Mouse (Mus musculus) embryonic facial prominence, embryonic 13.5 days (tissue): Measurements from ENCODE around the gene Slf1. TPM values are rescaled to one million over a fixed set of nuclear protein-coding genes. Genes with fewer than 3 reads are reported as not detected.
A peak's percentile ranks its signal among the peaks of the same experiment; 100 is the strongest.
"Not testable (repeated sequence)": the region's sequence is repeated elsewhere in the genome, so short reads cannot be mapped to it uniquely, and the experiment has no call there.

Experiments
- ATAC-seq: fragments of 200-750 bp; cut with Nextera tagmentation; 2 replicates; pipeline ENCODE4 v1.8.0; 2017; ENCODE audit warnings: low read depth; ENCODE audit not compliant: insufficient number of reproducible peaks, insufficient read depth, low FRiP score, low TSS enrichment
- H3K27ac ChIP-seq: fragments of 300-500 bp; sonication (generic); 2 replicates; pipeline ENCODE4 v1.5.1; 2015; ENCODE audit warnings: moderate library complexity, mild to moderate bottlenecking, inconsistent platforms
- H3K27me3 ChIP-seq: fragments of 300-500 bp; sonication (generic); 2 replicates; pipeline ENCODE4 v1.6.1; 2015; ENCODE audit warnings: mild to moderate bottlenecking, inconsistent platforms
- H3K36me3 ChIP-seq: fragments of 300-500 bp; sonication (generic); 2 replicates; pipeline ENCODE4 v1.6.1; 2015; ENCODE audit warnings: mild to moderate bottlenecking, inconsistent platforms
- H3K4me1 ChIP-seq: fragments of 300-500 bp; sonication (generic); 2 replicates; pipeline ENCODE4 v1.6.1; 2015; ENCODE audit warnings: inconsistent platforms
- H3K4me2 ChIP-seq: fragments of 300-500 bp; sonication (generic); 2 replicates; pipeline ENCODE4 v1.6.1; 2015; ENCODE audit warnings: moderate library complexity, mild to moderate bottlenecking, inconsistent platforms
- H3K4me3 ChIP-seq: fragments of 300-500 bp; sonication (generic); 2 replicates; pipeline ENCODE4 v1.5.1; 2015; ENCODE audit warnings: mild to moderate bottlenecking, inconsistent platforms
- H3K9ac ChIP-seq: fragments of 300-500 bp; sonication (generic); 2 replicates; pipeline ENCODE4 v1.6.1; 2015; ENCODE audit warnings: mild to moderate bottlenecking, inconsistent platforms
- H3K9me3 ChIP-seq: fragments of 300-500 bp; sonication (generic); 2 replicates; pipeline ENCODE4 v1.6.1; 2016; ENCODE audit warnings: inconsistent platforms
- WGBS: fragments of 180-500 bp; shearing (Covaris S2); methylation state at CpG from one replicate; pipeline ENCODE4 v1.1.7; 2015; ENCODE audit warnings: mixed read lengths; 5-methylcytosine and 5-hydroxymethylcytosine counted together
- polyA plus RNA-seq: library from polyadenylated mRNA; unstranded; fragments of >200 nt; fragmentation: Nextera tagmentation; extraction: Ambion mirVana; gene quantifications from 2 replicates; pipeline ENCODE4 v1.2.1, GENCODE M21; 2015

Gene Slf1
- 42.5 and 45.2 TPM in 2 replicates for polyA plus RNA-seq

DNA sequence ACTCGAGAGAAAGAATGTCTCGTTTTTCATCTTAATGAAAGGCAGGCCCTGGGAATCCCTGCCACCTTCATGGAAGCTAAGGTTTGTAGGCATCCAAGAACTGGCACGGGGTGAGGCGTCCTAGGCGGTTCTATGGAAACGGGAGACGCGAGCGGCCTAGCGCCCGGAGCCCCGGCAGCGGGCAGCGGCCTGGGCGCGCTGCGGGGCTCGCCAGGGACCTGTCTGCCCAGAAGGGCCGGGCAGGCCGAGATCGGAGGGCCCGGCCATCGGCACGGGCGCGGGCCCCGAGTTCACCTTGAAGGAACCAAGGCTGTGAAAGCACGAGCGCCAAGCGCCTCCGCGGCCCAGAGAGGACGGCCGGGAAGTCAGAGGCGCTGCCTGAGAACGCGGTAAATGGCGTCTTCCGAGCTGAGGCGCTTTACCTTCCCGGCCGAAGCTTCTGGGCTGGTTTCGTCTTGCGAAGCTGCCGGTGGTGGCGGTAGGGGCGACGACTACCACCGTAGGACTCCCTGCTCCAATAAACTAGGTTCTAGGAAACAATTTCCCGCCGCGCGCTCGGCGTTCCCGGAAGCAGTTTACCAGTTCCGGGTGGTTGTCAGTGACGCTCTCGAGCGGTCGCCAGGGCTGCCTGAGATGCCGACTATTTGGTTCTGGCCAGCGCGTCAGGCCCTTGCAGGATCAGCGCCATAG, at the start of gene Slf1, which contains the start of gene 2210408I21Rik:
Gene Slf1 (minus strand): TSS at position 543 of the 690 bp plus-strand sequence.
Gene 2210408I21Rik (plus strand): TSS at position 610 of the 690 bp plus-strand sequence.
- Histone ChIP-seq H3K4me3 (peak within 1 kb of the TSS; percentile 96), H3K9me3 (no peaks in the 10 kb centered on the region), H3K27me3 (no peaks in the 10 kb centered on the region), H3K36me3 (no peaks in the 10 kb centered on the region), H3K4me1 (peaks cover 4% of the 10 kb centered on the region; the same call in 1 of the 2 replicates), H3K9ac (peak within 1 kb of the TSS; percentile 92), H3K4me2 (peak within 1 kb of the TSS; percentile 69), H3K27ac (peak within 1 kb of the TSS; percentile 95)
- under 1% methylated on average over 65 of the region's 65 CpGs for WGBS
- peak; percentile 96 for ATAC-seq

DNA sequence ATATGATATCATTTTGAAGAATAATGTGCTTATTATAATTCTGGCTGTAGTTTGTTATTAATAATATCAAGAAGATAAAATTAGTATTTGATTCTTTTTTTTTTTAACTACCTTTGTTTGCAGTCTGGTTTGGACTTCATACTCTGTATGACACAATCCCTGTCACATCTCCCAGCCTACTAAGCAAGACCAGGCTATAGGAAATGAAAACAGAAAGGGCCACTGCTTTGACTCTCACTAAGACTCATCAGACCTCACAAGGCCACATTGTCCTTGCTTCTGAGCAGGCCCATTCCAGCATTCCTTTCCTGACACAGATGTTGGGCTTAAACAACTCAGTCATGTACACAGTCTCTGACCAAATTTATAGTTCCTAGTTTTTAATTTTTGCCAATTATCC, 42.7 kb upstream of the Slf1 start:
- Histone ChIP-seq H3K9me3 (no peaks in the 10 kb centered on the region), H3K4me1 (no peaks in the 10 kb centered on the region), H3K4me3 (no peak overlapping the region), H3K4me2 (no peak overlapping the region), H3K9ac (no peak overlapping the region), H3K36me3 (0 out of 2 replicates have a peak, but pooled peaks cover 3% of the 10 kb centered on the region), H3K27me3 (no peaks in the 10 kb centered on the region), H3K27ac (no peak overlapping the region)
- no peak for ATAC-seq

DNA sequence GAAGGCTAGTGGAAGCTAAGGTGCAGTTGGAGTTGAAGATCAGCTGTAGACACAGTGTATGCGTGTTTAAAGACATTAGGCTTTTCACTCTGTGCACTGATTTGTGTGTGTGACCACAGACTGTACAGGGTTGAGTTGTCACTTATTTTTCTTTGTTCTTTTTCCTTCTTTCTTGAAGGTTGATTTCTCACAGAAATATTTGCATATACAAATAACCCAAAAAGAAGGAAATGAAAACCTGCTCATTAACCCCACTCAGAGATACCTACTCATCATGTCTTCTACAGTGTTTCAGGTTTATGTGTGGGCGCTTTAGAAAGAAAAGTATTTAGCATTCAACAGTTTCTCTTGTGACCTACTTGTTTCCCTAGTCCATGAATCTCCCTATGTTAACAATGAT, 5.6 kb upstream of the Slf1 start:
- WGBS: 90% methylated on average over 2 of the region's 2 CpGs
- Histone ChIP-seq H3K27ac (no peak overlapping the region), H3K4me1 (peaks cover 4% of the 10 kb centered on the region; the same call in 1 of the 2 replicates), H3K4me2 (no peak overlapping the region), H3K36me3 (no peaks in the 10 kb centered on the region), H3K4me3 (no peak overlapping the region), H3K9me3 (no peaks in the 10 kb centered on the region), H3K9ac (no peak overlapping the region), H3K27me3 (no peaks in the 10 kb centered on the region)
- ATAC-seq: no peak

DNA sequence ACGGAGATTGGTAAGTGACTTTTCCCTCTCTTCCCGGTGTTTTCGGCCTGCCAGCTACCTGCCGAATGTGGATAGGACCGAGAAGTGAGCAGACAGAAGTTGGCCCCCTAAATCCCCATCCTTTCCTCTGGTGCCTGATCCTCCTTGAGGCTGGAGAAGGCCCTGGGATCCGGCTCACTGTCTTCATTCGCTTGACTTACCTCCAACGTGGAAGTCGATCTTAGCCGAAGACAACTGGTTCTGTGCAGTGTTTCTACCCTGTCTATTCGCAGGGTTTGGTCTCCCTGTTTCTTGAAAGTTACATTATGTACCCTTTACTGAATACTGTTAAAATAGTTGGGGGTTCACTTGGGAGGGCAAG, 328 bp upstream of the Slf1 start:
- H3K27ac ChIP-seq: peak overlapping the region; percentile 95

DNA sequence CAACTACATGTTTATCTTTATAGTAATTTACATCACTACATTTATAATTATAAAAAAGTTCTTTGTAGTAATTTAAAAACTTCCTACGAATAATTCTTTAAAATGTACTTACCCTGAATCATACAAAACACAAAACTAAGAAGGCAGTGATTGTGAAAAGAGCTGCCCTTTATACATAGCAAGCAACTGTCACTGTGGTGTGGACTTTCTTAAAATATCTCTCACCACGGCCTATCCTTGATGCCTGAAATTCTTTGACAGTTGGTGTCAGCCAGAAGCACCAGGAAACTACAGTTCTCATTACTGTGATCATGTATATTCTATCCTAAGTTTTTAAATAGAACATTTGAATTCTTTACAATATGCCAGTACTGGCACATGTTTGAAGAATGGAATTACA, 4.1 kb downstream of the Slf1 start:
- no peak overlapping the region for H3K27ac ChIP-seq
- no peak overlapping the region for H3K9ac ChIP-seq
- no peak overlapping the region for H3K4me2 ChIP-seq
- H3K4me3 ChIP-seq: no peak overlapping the region
- peaks cover under 1% of the 10 kb centered on the region; the same call in 1 of the 2 replicates for H3K4me1 ChIP-seq
- H3K36me3 ChIP-seq: no peaks in the 10 kb centered on the region
- no peak for ATAC-seq
- H3K27me3 ChIP-seq: no peaks in the 10 kb centered on the region
- no peaks in the 10 kb centered on the region for H3K9me3 ChIP-seq
- WGBS: 81% methylated on average over 2 of the region's 2 CpGs

More for the DNA sequence above, 328 bp upstream of the Slf1 start:
- Histone ChIP-seq H3K4me2 (peak overlapping the region; percentile 69), H3K9me3 (no peaks in the 10 kb centered on the region), H3K4me1 (peaks cover 4% of the 10 kb centered on the region; the same call in 1 of the 2 replicates), H3K4me3 (peak overlapping the region; percentile 96), H3K9ac (peak overlapping the region; percentile 92), H3K27me3 (no peaks in the 10 kb centered on the region), H3K36me3 (no peaks in the 10 kb centered on the region)
- ATAC-seq: peak; percentile 68
- 0% methylated on average over 11 of the region's 11 CpGs for WGBS

DNA sequence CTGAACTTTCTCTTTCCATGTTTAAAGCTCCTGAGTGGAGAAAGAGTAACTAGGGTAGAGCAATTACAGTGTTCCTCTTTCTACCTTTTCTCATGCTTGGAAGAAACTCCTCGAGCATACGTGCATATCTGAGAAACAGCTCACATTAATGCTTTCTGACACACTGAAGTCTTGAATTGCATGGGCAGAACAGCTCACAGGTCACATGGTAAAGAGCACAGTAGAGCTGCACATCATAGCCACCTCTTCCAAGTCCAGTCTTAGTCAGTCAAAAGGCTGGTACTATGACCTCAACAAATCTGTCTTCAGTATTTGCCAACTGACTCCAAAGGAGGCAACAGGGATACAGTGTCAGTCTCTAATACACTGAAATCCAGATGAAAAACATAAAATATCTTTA, 7.0 kb downstream of the Slf1 start:
- no peaks in the 10 kb centered on the region for H3K4me1 ChIP-seq
- no peak overlapping the region for H3K9ac ChIP-seq
- H3K4me2 ChIP-seq: no peak overlapping the region
- WGBS: 62% methylated on average over 2 of the region's 2 CpGs
- no peak for ATAC-seq
- H3K4me3 ChIP-seq: no peak overlapping the region
- no peaks in the 10 kb centered on the region for H3K27me3 ChIP-seq
- H3K9me3 ChIP-seq: no peaks in the 10 kb centered on the region
- no peak overlapping the region for H3K27ac ChIP-seq
- peaks cover 16% of the 10 kb centered on the region for H3K36me3 ChIP-seq

DNA sequence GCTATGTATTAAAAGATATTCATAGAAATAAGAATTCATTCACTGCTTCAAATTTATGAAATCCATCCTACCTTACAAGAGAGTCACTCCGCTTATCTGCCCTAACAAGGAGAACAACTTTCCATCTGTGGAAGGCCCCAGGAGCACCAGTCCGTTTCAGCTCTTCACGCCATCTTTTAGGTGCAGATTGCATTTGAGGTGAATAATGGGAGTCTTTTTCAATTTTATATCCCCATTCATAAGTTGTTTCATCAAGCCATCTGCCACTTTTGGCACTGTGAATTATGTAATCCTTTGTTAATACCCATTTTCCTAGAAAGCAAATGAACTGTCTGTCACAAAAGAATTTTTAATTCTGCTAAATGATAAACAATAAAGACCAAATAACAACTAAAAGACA, 10.1 kb downstream of the Slf1 start:
- no peaks in the 10 kb centered on the region for H3K4me1 ChIP-seq
- H3K36me3 ChIP-seq: peaks cover 16% of the 10 kb centered on the region
- no peak overlapping the region for H3K4me3 ChIP-seq
- H3K27ac ChIP-seq: no peak overlapping the region
- WGBS: 92% methylated on average over 3 of the region's 3 CpGs
- no peaks in the 10 kb centered on the region for H3K9me3 ChIP-seq
- H3K4me2 ChIP-seq: no peak overlapping the region
- no peak for ATAC-seq
- no peak overlapping the region for H3K9ac ChIP-seq
- no peaks in the 10 kb centered on the region for H3K27me3 ChIP-seq

DNA sequence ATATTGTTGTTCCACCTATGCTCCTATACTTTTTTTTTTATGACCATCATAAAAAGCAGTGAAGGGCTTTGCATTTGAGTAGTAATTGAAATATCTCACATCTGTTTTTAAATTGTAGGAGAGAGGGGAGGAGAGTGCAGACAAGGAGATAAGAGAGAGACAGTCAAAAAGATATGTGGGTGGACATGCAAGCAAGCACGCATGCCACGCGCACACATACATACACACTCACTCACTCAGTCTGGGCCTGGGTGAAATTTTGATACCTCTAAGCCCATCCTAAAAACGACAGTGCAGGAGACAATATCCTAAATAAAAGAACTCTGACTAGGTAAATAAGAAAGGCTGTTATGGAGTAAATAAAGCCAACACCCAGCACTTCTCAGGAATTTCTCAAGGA, 16.6 kb downstream of the Slf1 start:
- ATAC-seq: no peak
- Histone ChIP-seq H3K4me1 (no peaks in the 10 kb centered on the region), H3K9me3 (no peaks in the 10 kb centered on the region), H3K4me2 (no peak overlapping the region), H3K27me3 (no peaks in the 10 kb centered on the region), H3K36me3 (0 out of 2 replicates have a peak, but pooled peaks cover 9% of the 10 kb centered on the region), H3K9ac (no peak overlapping the region), H3K27ac (no peak overlapping the region), H3K4me3 (no peak overlapping the region)
- 94% methylated on average over 4 of the region's 4 CpGs for WGBS

DNA sequence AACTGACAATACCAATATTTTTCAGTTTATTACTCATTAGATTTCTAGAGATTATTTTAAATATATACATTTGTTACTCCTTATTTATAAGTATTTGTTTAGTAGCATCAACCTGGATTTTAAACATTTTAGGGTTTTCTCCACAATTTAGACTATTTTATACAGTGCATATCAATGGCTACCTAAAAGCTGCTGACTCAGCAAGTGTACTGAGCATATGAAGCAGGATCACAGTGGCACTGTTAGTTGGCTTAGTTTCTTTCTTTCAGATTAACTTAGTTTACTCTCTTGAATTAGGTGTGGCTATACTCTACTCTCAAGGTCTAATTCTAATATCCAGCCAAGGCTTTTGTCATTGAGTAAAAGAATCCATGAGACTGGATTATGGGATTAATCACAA, 27.5 kb downstream of the Slf1 start:
- Histone ChIP-seq H3K4me2 (no peak overlapping the region), H3K4me3 (no peak overlapping the region), H3K27me3 (no peaks in the 10 kb centered on the region), H3K27ac (no peak overlapping the region), H3K36me3 (peaks cover 9% of the 10 kb centered on the region), H3K9me3 (no peaks in the 10 kb centered on the region), H3K9ac (no peak overlapping the region), H3K4me1 (no peaks in the 10 kb centered on the region)
- no peak for ATAC-seq

DNA sequence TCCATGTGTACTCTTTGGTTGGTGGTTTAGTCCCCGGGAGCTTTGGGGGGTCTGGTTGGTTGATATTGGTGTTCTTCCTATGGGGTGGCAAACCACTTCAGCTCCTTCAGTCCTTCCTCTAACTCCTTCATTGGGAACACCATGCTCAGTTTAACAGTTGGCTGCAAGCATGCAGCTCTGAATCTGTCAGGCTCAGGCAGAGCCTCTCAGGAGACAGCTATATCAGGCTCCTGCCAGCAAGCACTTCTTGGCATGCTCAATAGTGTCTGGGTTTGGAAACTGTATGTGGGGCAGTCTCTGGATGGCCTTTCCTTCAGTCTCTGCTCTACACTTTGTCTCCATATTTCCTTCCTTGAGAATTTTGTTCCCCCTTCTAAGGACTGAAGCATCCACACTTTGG, 42.4 kb downstream of the Slf1 start:
- H3K9ac ChIP-seq, H3K27me3 ChIP-seq, H3K4me1 ChIP-seq, H3K4me2 ChIP-seq, H3K27ac ChIP-seq, H3K9me3 ChIP-seq, H3K4me3 ChIP-seq, ATAC-seq: not testable (repeated sequence)
- 89% methylated on average over 1 of the region's 1 CpGs for WGBS
- peaks cover 30% of the 10 kb centered on the region for H3K36me3 ChIP-seq

DNA sequence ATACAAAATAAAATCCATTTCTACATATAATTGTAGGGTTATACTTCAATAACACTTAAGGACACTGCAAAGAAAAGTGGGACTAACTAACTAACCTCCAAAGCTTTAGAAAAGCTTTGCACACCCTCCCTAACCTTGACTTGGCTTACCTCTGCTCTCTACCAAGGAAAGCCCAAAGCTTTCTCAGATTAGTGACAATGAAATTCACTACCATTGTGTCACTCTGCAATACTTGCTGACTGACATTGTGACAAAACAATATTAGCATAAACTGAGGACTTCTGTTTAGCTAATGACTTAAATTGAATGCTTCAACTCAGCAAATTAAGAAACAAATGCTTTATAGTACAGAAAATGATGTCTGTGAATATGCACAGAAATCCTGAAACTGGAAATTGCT, 63.2 kb downstream of the Slf1 start:
- Histone ChIP-seq H3K4me2 (no peak overlapping the region), H3K4me1 (no peaks in the 10 kb centered on the region), H3K9ac (no peak overlapping the region), H3K36me3 (peaks cover 18% of the 10 kb centered on the region), H3K4me3 (no peak overlapping the region), H3K9me3 (peaks cover 9% of the 10 kb centered on the region), H3K27me3 (no peaks in the 10 kb centered on the region), H3K27ac (no peak overlapping the region)
- no peak for ATAC-seq

DNA sequence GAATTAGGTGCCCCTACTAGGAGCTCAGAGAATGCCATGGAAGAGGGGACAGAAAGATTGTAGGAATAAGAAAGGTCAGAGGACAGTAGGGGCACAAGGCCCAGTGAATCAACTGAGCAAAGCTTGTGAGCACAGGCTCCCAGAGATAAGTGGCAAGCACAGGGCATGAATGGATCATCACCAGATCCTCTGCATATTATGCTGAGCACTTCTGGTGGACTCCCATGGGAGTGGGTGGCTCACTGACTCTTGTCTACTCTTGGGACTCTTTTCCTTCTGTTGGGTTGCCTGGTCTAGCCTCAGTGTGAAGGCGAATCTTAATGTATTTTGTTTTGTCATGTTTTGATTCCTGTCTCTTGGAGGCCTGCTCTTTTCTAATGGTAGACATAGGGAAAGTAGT, 66.4 kb downstream of the Slf1 start:
- no peaks in the 10 kb centered on the region for H3K9me3 ChIP-seq
- H3K27me3 ChIP-seq: no peaks in the 10 kb centered on the region
- ATAC-seq: no peak
- H3K27ac ChIP-seq: no peak overlapping the region
- peaks cover 3% of the 10 kb centered on the region; the same call in 1 of the 2 replicates for H3K36me3 ChIP-seq
- H3K4me3 ChIP-seq: no peak overlapping the region
- no peaks in the 10 kb centered on the region for H3K4me1 ChIP-seq
- H3K4me2 ChIP-seq: no peak overlapping the region
- 86% methylated on average over 1 of the region's 1 CpGs for WGBS
- H3K9ac ChIP-seq: no peak overlapping the region
